Mouse (Mus musculus): ENCODE measurements at regions not wholly inside any gene's neighbourhood (a gene's known extent, or its start where the extent isn't known, plus 50 kb on each side); places are given as distances from the start of the nearest gene placed in this dataset.

GRCm38 (mm10) chr4:31536811-31537210, 427.1 kb upstream of the Map3k7 start:
- no peak for DNase-seq

GRCm38 (mm10) chr4:31553780-31554394, 410.0 kb upstream of the Map3k7 start:
- DNase-seq: no peak

- DNase-seq: no peak
Observed at GRCm38 (mm10) chr4:31555077-31555476, 408.8 kb upstream of the Map3k7 start.

- DNase-seq: no peak
Observed at GRCm38 (mm10) chr4:31557261-31557660, 406.6 kb upstream of the Map3k7 start.

- no peak for DNase-seq
Observed at GRCm38 (mm10) chr4:31560305-31560704, 403.6 kb upstream of the Map3k7 start.

GRCm38 (mm10) chr4:31561183-31561582, 402.7 kb upstream of the Map3k7 start:
- no peak for DNase-seq

GRCm38 (mm10) chr4:31561823-31562222, 402.1 kb upstream of the Map3k7 start:
- DNase-seq: no peak

GRCm38 (mm10) chr4:31566158-31566557, 397.7 kb upstream of the Map3k7 start:
- no peak for DNase-seq

- no peak for DNase-seq
Observed at GRCm38 (mm10) chr4:31566834-31567233, 397.1 kb upstream of the Map3k7 start.

- DNase-seq: no peak
Observed at GRCm38 (mm10) chr4:31569687-31570086, 394.2 kb upstream of the Map3k7 start.

GRCm38 (mm10) chr4:31576982-31577579, 386.8 kb upstream of the Map3k7 start:
- DNase-seq: no peak

- DNase-seq: no peak
Observed at GRCm38 (mm10) chr4:31583495-31583894, 380.4 kb upstream of the Map3k7 start.

- no peak for DNase-seq
Observed at GRCm38 (mm10) chr4:31584171-31584570, 379.7 kb upstream of the Map3k7 start.

GRCm38 (mm10) chr4:31594089-31594488, 369.8 kb upstream of the Map3k7 start:
- DNase-seq: no peak

GRCm38 (mm10) chr4:31601536-31601935, 362.4 kb upstream of the Map3k7 start:
- no peak for DNase-seq

- DNase-seq: no peak
Observed at GRCm38 (mm10) chr4:31603776-31604175, 360.1 kb upstream of the Map3k7 start.

- no peak for DNase-seq
Observed at GRCm38 (mm10) chr4:31608811-31609210, 355.1 kb upstream of the Map3k7 start.

GRCm38 (mm10) chr4:31609559-31609958, 354.3 kb upstream of the Map3k7 start:
- DNase-seq: no peak

GRCm38 (mm10) chr4:31612147-31612824, 351.6 kb upstream of the Map3k7 start:
- DNase-seq: no peak

GRCm38 (mm10) chr4:31612825-31613514, 350.9 kb upstream of the Map3k7 start:
- no peak for DNase-seq

- no peak for DNase-seq
Observed at GRCm38 (mm10) chr4:31617572-31617971, 346.3 kb upstream of the Map3k7 start.

- DNase-seq: no peak
Observed at GRCm38 (mm10) chr4:31618026-31618425, 345.9 kb upstream of the Map3k7 start.

- DNase-seq: no peak
Observed at GRCm38 (mm10) chr4:31621205-31621604, 342.7 kb upstream of the Map3k7 start.

GRCm38 (mm10) chr4:31627053-31627452, 336.8 kb upstream of the Map3k7 start:
- no peak for DNase-seq

Measured in liver (tissue).